Mouse (Mus musculus) thymus, adult 2 months (tissue): ENCODE results near the gene Mxra8. TPM values are rescaled to one million over a fixed set of nuclear protein-coding genes. Genes with fewer than 3 reads are reported as not detected.

Experiments
- DNase-seq: peaks from one replicate; pipeline ENCODE4 v3.0.0; 2021
- H3K27ac ChIP-seq: fragments of 200-500 bp; 2 replicates; pipeline ENCODE4 v1.5.1; 2012; ENCODE audit warnings: low read length, control low read depth; ENCODE audit not compliant: control insufficient read depth, insufficient read depth
- H3K27me3 ChIP-seq: fragments of 200-500 bp; 2 replicates; pipeline ENCODE4 v1.6.1; 2012; ENCODE audit warnings: mild to moderate bottlenecking, low read length, moderate library complexity, mixed read lengths; ENCODE audit not compliant: control insufficient read depth, insufficient read depth
- H3K36me3 ChIP-seq: fragments of 200-500 bp; 2 replicates; pipeline ENCODE4 v1.6.1; 2012; ENCODE audit warnings: mild to moderate bottlenecking, low read length, moderate library complexity; ENCODE audit not compliant: control insufficient read depth, insufficient read depth
- H3K4me1 ChIP-seq: fragments of 200-500 bp; replicated peaks from 2 replicates; pipeline ENCODE4 v1.6.1; 2012; ENCODE audit warnings: low read length; ENCODE audit not compliant: control insufficient read depth, insufficient read depth
- H3K4me3 ChIP-seq: fragments of 200-500 bp; 2 replicates; pipeline ENCODE4 v1.5.1; 2012; ENCODE audit warnings: mild to moderate bottlenecking, low read length, control low read depth, moderate library complexity; ENCODE audit not compliant: control insufficient read depth, insufficient read depth
- CTCF ChIP-seq: fragments of 200-500 bp; IDR thresholded peaks from 2 replicates; pipeline ENCODE4 v1.5.1; 2012; ENCODE audit warnings: mild to moderate bottlenecking, control low read depth, low read length, moderate library complexity, borderline replicate concordance; ENCODE audit not compliant: control insufficient read depth, poor library complexity, insufficient read depth; ENCODE audit errors: extremely low read depth
- POLR2A ChIP-seq: fragments of 200-500 bp; IDR thresholded peaks from 2 replicates; pipeline ENCODE4 v1.6.1; 2012; ENCODE audit warnings: mild to moderate bottlenecking, low read length, control low read depth, moderate library complexity; ENCODE audit not compliant: control insufficient read depth, poor library complexity, insufficient read depth; ENCODE audit errors: extremely low read depth
- WGBS: fragments of 180-500 bp; shearing (Covaris S2); methylation state at CpG from one replicate; pipeline ENCODE4 v1.1.7; 2018; 5-methylcytosine and 5-hydroxymethylcytosine counted together
- polyA plus RNA-seq: library from polyadenylated mRNA; depleted of rRNA; stranded (reverse); fragments of >200 nt; gene quantifications from 2 replicates; pipeline ENCODE4 v1.2.3, GENCODE M21; 2012

Mxra8 gene
- polyA plus RNA-seq, 1 experiment: 43.4 TPM

GRCm38 (mm10) chr4:155821025-155821424, 18.5 kb upstream of the Mxra8 start:
- no peak overlapping the region for H3K4me3 ChIP-seq
- whole genome bisulfite sequencing: 89% methylated on average over 7 of the region's 7 CpGs
- no peaks in the 10 kb centered on the region for H3K27me3 ChIP-seq
- DNase-seq: no peak
- H3K27ac ChIP-seq: no peak overlapping the region
- no peak for TF ChIP-seq POLR2A
- TF ChIP-seq CTCF: no peak
- H3K36me3 ChIP-seq: peaks cover 93% of the 10 kb centered on the region
- H3K4me1 ChIP-seq: no peaks in the 10 kb centered on the region

GRCm38 (mm10) chr4:155823443-155823842, 16.0 kb upstream of the Mxra8 start:
- 98% methylated on average over 16 of the region's 16 CpGs for WGBS
- no peak overlapping the region for H3K4me3 ChIP-seq
- TF ChIP-seq POLR2A (no peak), CTCF (no peak)
- H3K27me3 ChIP-seq: no peaks in the 10 kb centered on the region
- H3K4me1 ChIP-seq: no peaks in the 10 kb centered on the region
- no peak for DNase-seq
- H3K36me3 ChIP-seq: peaks cover 74% of the 10 kb centered on the region
- H3K27ac ChIP-seq: no peak overlapping the region

- Histone ChIP-seq H3K27me3 (no peaks in the 10 kb centered on the region), H3K4me3 (no peak overlapping the region), H3K27ac (no peak overlapping the region), H3K36me3 (peaks cover 15% of the 10 kb centered on the region), H3K4me1 (peaks cover 17% of the 10 kb centered on the region)
- no peak for DNase-seq
- TF ChIP-seq CTCF (no peak), POLR2A (no peak)
- WGBS: 94% methylated on average over 4 of the region's 4 CpGs
These were observed 9.6 kb upstream of the Mxra8 start for GRCm38 (mm10) chr4:155829866-155830265.

GRCm38 (mm10) chr4:155830596-155830995, 8.9 kb upstream of the Mxra8 start:
- H3K27ac ChIP-seq: no peak overlapping the region
- 50% methylated on average over 8 of the region's 8 CpGs for WGBS

GRCm38 (mm10) chr4:155831205-155831766, 8.2 kb upstream of the Mxra8 start, which contains the start of gene Aurkaip1:
Gene Aurkaip1 (plus strand): TSS chr4:155831272.
- H3K4me1 ChIP-seq: peaks cover 17% of the 10 kb centered on the region
- peak; percentile 95 for DNase-seq
- H3K27ac ChIP-seq: peak within 1 kb of the TSS; percentile 75
- peak within 1 kb of the TSS; percentile 71 for H3K4me3 ChIP-seq
- TF ChIP-seq CTCF (peak; percentile 92), POLR2A (peak; percentile 71; the same call in 1 of the 2 replicates)
- no peaks in the 10 kb centered on the region for H3K27me3 ChIP-seq
- under 1% methylated on average over 49 of the region's 49 CpGs for WGBS
- 0 out of 2 replicates have a peak, but pooled peaks cover 7% of the 10 kb centered on the region for H3K36me3 ChIP-seq

More at GRCm38 (mm10) chr4:155830596-155830995, 8.9 kb upstream of the Mxra8 start:
- peaks cover 8% of the 10 kb centered on the region; the same call in 1 of the 2 replicates for H3K36me3 ChIP-seq
- peaks cover 17% of the 10 kb centered on the region for H3K4me1 ChIP-seq
- no peak for DNase-seq
- H3K4me3 ChIP-seq: no peak overlapping the region
- TF ChIP-seq CTCF (no peak), POLR2A (no peak)
- H3K27me3 ChIP-seq: no peaks in the 10 kb centered on the region

- TF ChIP-seq POLR2A (no peak; the same call in 1 of the 2 replicates), CTCF (no peak)
- Histone ChIP-seq H3K27ac (peak overlapping the region; percentile 38), H3K36me3 (0 out of 2 replicates have a peak, but pooled peaks cover 4% of the 10 kb centered on the region), H3K27me3 (no peaks in the 10 kb centered on the region), H3K4me3 (peak overlapping the region; percentile 71), H3K4me1 (peaks cover 17% of the 10 kb centered on the region)
- WGBS: 2% methylated on average over 25 of the region's 25 CpGs
- no peak for DNase-seq
These were observed 7.6 kb upstream of the Mxra8 start for GRCm38 (mm10) chr4:155831831-155832230.
